Mouse (Mus musculus) cerebellum, adult (tissue): ENCODE results near the gene Krt14.
"Not testable (repeated sequence)": the region's sequence is repeated elsewhere in the genome, so short reads cannot be mapped to it uniquely, and the experiment has no call there.

ENCODE experiments used
- ATAC-seq: cut with Nextera tagmentation; 2 replicates; pipeline ENCODE4 v1.9.2; 2017; ENCODE audit warnings: mild to moderate bottlenecking, moderate library complexity, mixed read lengths; ENCODE audit not compliant: insufficient number of reproducible peaks, low FRiP score, low TSS enrichment

Gene Krt14

GRCm38 (mm10) chr11:100207498-100207897 lies at the start of gene Krt14:
TSS of gene Krt14 (minus strand) at chr11:100207548.
- ATAC-seq: no peak

GRCm38 (mm10) chr11:100255514-100255913 lies 48.2 kb upstream of the Krt14 start:
- no peak for ATAC-seq

DNA sequence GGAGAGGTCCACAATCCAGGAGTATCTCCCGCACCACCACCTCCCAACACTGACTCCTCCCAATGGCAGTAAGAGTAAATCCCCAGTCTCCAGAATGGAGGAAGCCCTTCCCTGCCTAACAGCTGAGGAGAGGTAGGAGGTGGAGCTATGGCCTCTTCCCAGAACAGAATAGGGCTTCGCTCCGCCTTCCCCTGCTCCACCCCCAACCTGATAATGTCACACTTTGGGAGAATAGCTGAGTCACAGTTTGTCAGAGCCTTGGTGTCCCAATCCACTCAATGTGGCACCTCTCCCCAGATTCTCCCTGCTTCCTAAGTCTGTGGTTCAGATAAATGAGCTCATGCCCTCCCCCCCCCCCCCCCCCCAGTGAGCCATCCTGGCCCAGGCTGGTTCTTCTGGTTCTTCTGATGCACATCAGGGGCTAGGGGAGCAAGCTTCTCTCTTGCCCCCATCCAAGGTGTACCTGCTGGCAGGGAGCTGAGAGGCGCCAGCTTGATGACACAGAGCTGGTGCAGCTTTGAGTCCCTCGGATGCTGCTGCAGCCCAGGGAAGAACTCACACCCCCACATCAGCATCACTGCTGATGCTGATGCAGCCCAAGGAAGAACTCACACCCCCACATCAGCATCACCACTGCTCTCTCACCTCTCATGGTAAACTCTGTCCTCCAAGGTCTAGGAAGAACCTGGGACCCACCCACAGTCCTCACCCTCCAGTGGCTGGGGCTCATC lies 47.2 kb upstream of the Krt14 start:
- no peak for ATAC-seq

DNA sequence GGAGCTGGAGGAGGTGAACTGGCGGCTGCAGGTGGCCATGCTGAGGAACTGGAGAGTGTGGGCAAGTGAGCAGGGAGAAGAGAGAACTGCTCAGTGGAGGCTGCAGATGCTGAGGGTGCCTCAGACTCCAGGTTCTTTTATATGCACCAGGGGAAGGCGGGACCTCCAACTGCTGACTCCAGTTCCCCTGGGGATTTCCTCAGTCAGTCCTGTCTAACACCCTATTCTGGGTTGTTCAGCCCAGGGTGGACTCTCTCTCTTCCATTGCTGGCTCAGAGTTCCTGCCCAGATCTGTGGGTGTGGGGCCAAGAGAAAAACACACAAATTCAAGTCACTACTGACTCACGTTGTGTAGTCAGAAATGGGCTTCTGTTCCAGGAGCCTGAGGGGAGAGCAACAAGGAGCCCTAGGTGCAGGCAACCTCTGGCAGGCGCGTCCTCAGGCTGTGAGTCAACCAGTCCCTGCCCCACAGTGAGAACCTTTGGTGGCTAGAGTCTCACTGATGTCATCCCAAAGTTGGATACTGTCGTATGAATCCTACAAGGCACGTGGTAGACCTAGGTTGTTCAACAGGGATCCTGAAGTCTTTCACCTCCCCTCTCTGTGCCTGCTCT lies 41.6 kb upstream of the Krt14 start, which contains the start of gene Krt16:
Krt16 (minus strand) TSS at position 51 of the 614 bp plus-strand sequence.
- no peak for ATAC-seq

GRCm38 (mm10) chr11:100246471-100246870 lies 39.1 kb upstream of the Krt14 start:
- not testable (repeated sequence) for ATAC-seq

DNA sequence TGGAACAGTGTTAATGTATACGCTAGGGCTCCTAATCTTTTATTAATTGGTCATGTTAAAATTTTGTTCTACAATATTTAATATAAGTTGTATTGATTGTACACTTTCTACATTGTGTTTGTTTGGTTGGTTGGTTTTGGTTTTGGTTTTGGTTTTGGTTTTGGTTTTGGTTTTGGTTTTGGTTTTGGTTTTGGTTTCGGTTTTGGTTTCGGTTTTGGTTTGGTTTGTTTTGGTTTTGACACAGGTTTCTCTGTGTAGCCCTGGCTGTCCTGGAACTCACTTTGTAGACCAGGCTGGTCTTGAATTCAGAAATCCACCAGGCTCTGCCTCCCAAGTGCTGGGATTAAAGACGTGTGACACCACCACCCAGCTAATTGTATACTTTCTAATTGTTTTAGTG lies 32.9 kb upstream of the Krt14 start:
- ATAC-seq: not testable (repeated sequence)

DNA sequence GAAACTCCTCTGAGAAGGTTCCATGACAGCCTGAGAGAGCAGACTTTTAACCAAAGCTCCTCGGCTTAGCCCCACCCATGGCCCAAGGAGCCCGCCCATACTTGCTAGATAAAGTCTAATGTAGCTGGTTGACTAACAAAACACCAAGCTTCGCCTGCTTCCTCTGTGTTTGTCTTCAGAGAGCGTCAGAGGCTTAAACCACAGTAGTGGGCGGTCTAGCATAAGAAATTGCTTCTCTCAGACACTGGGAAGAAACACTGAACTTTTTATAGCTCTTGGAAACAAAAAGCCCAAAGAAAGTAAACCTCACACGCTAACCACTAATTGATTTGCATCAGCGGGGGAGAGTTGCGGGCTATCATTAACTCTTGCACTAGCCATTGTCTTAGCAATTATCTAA lies 14.4 kb upstream of the Krt14 start:
- no peak for ATAC-seq

DNA sequence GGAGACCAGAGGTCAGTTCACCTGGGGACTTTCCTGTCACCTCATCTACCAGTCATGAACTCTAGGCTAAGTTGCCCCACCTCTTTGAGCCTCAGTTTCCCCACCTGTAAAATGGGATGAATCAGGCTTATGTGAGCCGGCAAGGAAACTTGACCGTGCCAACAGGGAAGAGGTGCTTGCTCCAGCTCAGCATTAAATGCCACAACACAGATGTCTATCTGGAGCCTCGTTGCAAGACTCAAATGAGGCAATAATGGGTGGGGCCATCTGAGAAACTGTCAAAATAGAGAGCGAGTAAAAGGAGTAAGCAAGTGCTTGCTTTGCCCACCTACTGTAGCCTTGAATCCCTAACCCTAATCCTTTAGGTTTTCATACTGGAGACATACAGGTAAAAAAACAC lies 12.0 kb upstream of the Krt14 start:
- ATAC-seq: no peak

- ATAC-seq: no peak
Observed at GRCm38 (mm10) chr11:100208542-100208941, 1.2 kb upstream of the Krt14 start.

DNA sequence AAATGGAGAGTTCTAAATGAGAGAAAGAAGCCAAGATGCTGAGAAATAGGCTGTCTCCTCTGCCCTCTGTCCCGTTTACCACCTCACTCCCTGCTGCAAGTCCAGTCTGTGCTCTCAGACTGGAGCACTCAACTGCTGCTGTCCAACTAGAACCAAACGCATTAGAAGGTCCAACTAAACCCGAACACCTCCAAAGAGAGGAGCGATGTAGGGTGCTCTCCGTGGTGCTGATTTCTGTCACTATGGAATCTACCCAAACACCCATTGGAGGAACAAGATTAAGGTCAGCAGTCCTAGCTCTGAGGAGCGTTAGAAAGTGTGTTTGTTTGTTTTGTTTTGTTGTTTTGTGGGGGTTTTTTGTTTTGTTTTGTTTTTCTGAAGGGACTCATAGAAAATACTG lies 3.9 kb downstream of the Krt14 start:
- no peak for ATAC-seq

GRCm38 (mm10) chr11:100202906-100203305 lies 4.4 kb downstream of the Krt14 start:
- ATAC-seq: no peak

- ATAC-seq: no peak
Observed at GRCm38 (mm10) chr11:100200104-100200820, 7.1 kb downstream of the Krt14 start.

DNA sequence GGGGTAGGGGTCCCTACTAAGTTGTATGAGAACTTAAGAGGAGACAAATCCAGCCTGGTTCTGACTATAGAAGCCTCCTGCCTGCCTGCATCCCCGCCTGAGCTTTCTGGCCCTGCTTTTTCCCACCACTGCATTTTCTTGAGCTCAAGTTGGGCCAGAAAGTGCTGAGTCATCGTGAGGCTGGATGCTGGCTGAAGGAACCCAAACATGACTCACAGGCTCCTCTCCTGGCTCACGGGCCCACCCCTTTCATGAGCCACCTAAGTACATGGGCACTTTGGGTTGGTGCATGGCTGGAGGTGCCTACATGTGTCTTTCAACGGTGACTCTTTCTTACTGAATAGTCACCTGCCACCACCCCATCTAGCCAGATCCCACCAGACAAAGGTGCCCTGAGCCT lies 8.7 kb downstream of the Krt14 start:
- ATAC-seq: no peak

DNA sequence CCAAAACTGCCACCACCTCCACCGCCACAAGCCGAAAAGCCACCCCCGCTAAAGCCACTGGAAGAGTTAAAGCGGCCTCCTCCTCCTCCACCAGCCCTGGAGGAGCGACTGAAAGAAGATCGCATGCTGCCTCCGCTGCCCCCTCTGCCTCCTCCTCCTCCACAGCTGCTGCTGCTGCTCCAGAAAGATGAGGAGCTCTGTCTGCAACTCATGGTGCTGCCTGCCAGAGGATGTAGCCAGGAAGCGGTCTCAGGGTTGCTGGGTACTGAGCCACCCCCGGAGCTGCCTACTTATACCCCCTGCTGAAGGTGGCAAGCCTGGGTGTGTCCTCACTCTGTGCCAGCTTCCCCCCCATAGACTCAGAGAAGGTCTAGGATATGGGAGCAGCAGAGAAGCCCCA lies 14.4 kb downstream of the Krt14 start, which contains the start of gene Krt9:
Krt9 (minus strand) TSS at position 255 of the 400 bp plus-strand sequence.
- ATAC-seq: no peak

DNA sequence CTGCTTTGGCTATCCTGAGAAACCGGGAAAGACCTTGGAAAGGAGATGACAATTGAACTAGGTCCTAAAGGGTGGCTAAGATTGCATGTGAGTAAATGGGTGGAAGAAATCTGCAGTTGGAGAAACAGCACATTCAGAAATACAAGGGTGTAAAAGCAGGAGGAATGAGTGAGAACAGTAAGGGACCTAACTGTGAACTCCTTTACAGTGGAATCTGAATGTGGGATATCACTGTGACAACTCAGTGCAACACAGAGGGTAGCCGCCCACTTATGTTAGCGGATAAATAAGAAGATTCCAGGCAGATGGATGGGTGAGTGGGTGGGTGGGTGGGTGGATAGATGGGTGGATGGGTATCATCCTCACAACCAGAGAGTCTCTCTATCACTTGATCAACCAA lies 15.5 kb downstream of the Krt14 start:
- ATAC-seq: no peak

DNA sequence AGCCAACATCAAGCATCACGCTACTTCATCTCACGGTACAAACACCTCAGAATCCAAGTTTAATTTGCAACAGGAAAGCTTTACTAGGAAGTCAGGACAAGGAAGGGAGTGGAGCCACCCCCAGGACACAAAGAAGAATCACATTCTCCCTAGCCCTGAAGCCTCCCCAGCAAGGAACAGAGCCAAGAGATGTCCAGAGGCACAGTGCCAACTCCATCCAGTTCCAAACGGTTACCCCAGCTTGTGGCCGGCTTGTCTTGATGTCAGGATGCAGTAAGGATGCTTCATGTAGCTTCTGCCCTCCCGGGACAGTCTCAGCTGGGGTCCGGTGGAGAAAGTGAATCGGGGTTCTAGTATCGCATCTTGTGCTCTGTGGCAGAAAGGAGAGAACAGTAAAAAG lies 20.6 kb downstream of the Krt14 start:
- ATAC-seq: no peak

DNA sequence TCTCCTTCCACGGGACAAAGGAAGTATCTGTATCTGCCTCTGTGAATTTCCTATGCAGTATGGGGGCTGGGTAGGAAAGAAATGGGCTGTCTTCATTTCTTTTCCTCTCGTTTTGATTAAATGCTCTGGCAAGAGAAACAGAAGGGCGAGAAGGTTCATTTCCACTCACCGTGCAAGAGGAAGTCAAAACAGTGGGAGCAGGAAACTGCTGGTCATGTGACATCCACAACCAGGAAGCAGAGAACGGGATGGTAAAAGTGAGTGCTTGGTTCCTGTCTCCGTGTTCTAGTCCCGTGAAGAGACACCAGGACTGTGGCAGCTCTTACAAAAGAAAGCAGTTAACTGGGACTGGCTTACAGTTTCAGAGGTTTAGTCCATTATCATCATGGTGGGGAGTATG lies 25.6 kb downstream of the Krt14 start:
- no peak for ATAC-seq

DNA sequence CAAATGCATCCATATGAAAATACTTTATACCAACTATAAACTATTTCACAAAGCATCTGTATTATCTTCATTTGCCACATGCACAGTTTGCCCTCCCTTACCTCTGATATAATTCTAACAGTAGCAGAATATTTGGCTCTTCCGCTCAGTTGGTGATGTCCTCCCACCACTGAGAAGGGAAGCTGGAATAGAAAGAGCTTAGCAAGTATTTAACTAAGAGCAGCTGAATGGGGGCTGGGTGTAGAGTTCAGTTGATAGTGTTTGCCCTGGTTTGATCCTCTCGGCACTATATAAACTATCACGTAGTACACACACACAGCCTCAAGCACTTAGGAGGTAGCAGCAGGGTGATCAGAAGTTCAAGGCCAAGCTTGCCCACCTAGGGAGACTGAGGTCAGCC lies 28.1 kb downstream of the Krt14 start:
- ATAC-seq: no peak

- ATAC-seq: no peak
Observed at GRCm38 (mm10) chr11:100178307-100178706, 29.0 kb downstream of the Krt14 start.

GRCm38 (mm10) chr11:100176791-100177190 lies 30.6 kb downstream of the Krt14 start:
- no peak for ATAC-seq
